Mouse (Mus musculus): Measurements from ENCODE around the gene Ece1. TPM values are rescaled to one million over a fixed set of nuclear protein-coding genes. Genes with fewer than 3 reads are reported as not detected.

Ece1 gene
- polyA plus RNA-seq, 1 experiment from 2014 or later: 22.9 TPM

DNA sequence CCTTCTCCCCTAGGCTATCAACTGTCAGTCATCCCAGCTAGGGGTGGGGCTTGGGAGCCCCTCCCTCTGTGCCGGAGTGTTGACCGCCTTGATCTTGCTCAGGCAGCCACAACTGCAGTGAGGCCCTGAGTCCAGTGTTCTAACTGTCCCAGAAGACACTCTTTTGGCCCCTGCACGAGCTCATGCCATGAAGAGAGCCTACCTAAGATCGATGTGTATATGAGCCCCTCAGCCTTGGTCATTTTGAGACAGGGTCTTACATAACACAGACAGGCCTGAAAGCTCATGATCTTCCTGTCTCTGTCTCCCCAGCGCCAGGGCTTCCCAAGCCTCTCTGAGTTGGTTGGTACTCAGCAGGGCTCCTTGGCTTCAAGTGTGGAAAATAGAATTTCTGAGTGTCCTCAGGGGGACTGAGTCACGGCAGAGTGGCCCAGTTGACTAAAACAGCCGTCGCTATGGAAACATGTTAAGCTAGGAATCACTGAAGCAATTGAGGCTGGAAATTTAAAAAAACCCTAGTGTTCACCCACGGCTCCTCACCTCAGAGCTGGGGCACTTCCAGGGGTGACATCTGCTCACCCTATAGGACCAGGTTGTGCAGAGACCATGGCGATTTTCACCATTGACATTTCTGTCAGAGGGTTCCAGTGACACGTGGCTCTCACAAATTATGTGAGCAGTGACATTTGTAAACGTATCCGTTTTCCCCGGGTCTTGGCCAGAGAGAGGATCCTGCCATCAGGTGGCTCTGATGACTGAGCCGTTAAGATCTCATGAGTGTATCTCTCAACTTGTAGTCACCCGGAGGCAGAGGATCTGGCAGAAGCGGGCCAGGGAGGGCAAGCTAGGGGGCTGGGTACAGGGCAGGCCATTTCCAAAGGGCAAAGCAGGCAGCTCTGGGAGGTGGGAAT, 80.1 kb downstream of the Ece1 start:
- DNase-seq (ENCODE audit: low spot score): no peak
- Histone ChIP-seq H3K9me3 (ENCODE audit: control insufficient read depth, low read length) (no peaks in the 10 kb centered on the region), H3K4me1 (replicated peaks; ENCODE audit: control insufficient read depth, insufficient read depth) (no peaks in the 10 kb centered on the region), H3K27ac (replicated peaks) (no peak overlapping the region), H3K4me3 (ENCODE audit: low read depth, low read length) (no peak overlapping the region), H3K4me2 (replicated peaks; ENCODE audit: low read depth) (no peak overlapping the region), H3K27me3 (ENCODE audit: control insufficient read depth, insufficient read depth, low read length) (no peaks in the 10 kb centered on the region), H3K9ac (ENCODE audit: low read length) (no peak overlapping the region), H3K36me3 (ENCODE audit: control insufficient read depth, insufficient read depth, low read length) (peaks cover 29% of the 10 kb centered on the region)
- no peak for ATAC-seq (ENCODE audit: low FRiP score, low TSS enrichment)
- TF ChIP-seq CTCF (IDR thresholded peaks at IDR 0.05; ENCODE audit: low read depth): no peak
- no peak for TF ChIP-seq EP300 (optimal IDR thresholded peaks at IDR 0.05)
- 71% methylated on average over 17 of the region's 17 CpGs for WGBS

DNA sequence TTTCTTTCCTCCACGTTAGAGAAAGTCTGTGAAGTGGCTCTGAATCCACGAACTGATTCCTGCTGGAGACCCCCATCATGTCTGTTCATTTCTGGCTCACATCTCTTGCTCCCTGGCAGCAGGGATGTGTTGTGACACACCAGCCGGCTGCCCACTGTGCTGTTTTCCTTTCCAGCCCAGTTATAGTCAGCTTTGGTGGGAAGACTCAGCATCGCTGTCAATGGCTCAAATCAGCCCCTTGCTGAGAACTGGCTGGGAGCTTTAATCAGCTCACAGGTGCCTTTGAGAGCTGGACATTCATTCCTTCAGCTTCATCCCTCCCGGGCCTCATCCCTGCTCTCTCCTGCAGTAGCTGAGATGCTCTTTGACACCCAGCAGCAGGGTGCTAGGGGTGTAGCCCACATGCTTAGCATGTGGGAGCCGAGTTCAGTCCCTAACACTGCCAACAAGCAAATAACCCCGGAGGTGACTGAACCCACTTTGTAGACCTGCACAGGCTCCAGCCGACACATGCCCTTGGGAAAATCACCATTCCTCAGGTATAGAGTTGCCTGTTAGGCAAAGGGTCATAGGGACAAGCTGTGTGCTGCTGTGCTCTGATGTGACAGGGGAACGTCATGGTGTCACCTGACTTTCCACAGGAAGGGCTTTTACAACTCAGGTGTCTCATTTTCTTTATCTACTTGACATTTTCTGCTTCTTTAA, 80.9 kb downstream of the Ece1 start:
- H3K4me1 ChIP-seq (replicated peaks; ENCODE audit: control insufficient read depth, insufficient read depth): no peaks in the 10 kb centered on the region
- no peaks in the 10 kb centered on the region for H3K27me3 ChIP-seq (ENCODE audit: control insufficient read depth, insufficient read depth, low read length)
- ATAC-seq (ENCODE audit: low FRiP score, low TSS enrichment): no peak
- TF ChIP-seq EP300 (optimal IDR thresholded peaks at IDR 0.05) (no peak), CTCF (IDR thresholded peaks at IDR 0.05; ENCODE audit: low read depth) (no peak)
- no peak overlapping the region for H3K9ac ChIP-seq (ENCODE audit: low read length)
- no peak for DNase-seq (ENCODE audit: low spot score)
- H3K27ac ChIP-seq (replicated peaks): no peak overlapping the region
- H3K9me3 ChIP-seq (ENCODE audit: control insufficient read depth, low read length): no peaks in the 10 kb centered on the region
- WGBS: 86% methylated on average over 9 of the region's 9 CpGs
- H3K4me2 ChIP-seq (replicated peaks; ENCODE audit: low read depth): no peak overlapping the region
- no peak overlapping the region for H3K4me3 ChIP-seq (ENCODE audit: low read depth, low read length)
- peaks cover 25% of the 10 kb centered on the region for H3K36me3 ChIP-seq (ENCODE audit: control insufficient read depth, insufficient read depth, low read length)

DNA sequence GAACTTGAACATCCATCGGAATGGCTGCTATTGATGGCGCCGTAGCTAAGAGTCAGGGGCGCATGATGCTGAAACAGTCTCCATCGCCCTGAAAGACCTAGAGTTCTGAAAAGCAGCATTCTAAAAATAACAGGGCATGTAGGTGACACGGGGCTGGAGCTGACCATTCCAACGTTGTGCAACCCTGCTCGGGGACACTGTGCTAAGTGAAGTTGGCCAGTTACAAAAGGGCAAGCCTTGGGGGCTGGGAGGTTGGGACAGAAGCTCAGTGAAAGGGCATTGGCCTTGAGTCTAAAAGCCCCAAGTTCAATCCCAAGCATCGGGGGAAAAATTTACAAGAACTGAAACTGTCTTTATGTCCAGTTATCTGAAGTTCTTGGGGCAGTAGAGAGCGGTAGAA, 81.5 kb downstream of the Ece1 start:
- peaks cover 25% of the 10 kb centered on the region for H3K36me3 ChIP-seq (ENCODE audit: control insufficient read depth, insufficient read depth, low read length)
- H3K4me3 ChIP-seq (ENCODE audit: low read depth, low read length): no peak overlapping the region
- DNase-seq (ENCODE audit: low spot score) (no peak), ATAC-seq (ENCODE audit: low FRiP score, low TSS enrichment) (no peak)
- no peaks in the 10 kb centered on the region for H3K9me3 ChIP-seq (ENCODE audit: control insufficient read depth, low read length)
- no peak overlapping the region for H3K9ac ChIP-seq (ENCODE audit: low read length)
- no peaks in the 10 kb centered on the region for H3K4me1 ChIP-seq (replicated peaks; ENCODE audit: control insufficient read depth, insufficient read depth)
- H3K27ac ChIP-seq (replicated peaks): no peak overlapping the region
- H3K4me2 ChIP-seq (replicated peaks; ENCODE audit: low read depth): no peak overlapping the region
- H3K27me3 ChIP-seq (ENCODE audit: control insufficient read depth, insufficient read depth, low read length): no peaks in the 10 kb centered on the region
- whole genome bisulfite sequencing: 87% methylated on average over 10 of the region's 10 CpGs
- no peak for TF ChIP-seq EP300 (optimal IDR thresholded peaks at IDR 0.05)
- no peak for TF ChIP-seq CTCF (IDR thresholded peaks at IDR 0.05; ENCODE audit: low read depth)

DNA sequence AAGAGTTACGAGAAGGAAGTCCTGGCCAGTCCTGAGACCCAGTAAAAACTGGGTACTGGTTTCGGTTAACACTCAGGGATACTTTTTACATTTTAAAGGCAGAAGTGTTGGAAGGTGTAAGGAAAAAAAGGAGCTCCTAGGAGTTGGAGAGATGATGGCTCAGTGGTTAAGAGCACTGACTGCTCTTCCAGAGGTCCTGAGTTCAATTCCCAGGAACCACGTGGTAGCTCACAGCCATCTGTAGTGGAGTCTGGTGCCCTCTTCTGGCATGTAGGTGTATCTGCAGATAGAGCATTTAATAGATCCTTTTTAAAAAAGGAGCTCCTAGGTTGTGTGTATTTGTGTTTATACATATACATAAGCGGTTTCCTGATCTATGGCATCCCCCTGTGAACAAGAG, 83.3 kb downstream of the Ece1 start:
- H3K36me3 ChIP-seq (ENCODE audit: control insufficient read depth, insufficient read depth, low read length): peaks cover 30% of the 10 kb centered on the region
- DNase-seq (ENCODE audit: low spot score) (no peak), ATAC-seq (ENCODE audit: low FRiP score, low TSS enrichment) (no peak)
- no peak overlapping the region for H3K4me2 ChIP-seq (replicated peaks; ENCODE audit: low read depth)
- no peak overlapping the region for H3K9ac ChIP-seq (ENCODE audit: low read length)
- H3K9me3 ChIP-seq (ENCODE audit: control insufficient read depth, low read length): no peaks in the 10 kb centered on the region
- 75% methylated on average over 4 of the region's 4 CpGs for WGBS
- TF ChIP-seq EP300 (optimal IDR thresholded peaks at IDR 0.05) (no peak), CTCF (IDR thresholded peaks at IDR 0.05; ENCODE audit: low read depth) (peak; percentile 75)
- H3K4me1 ChIP-seq (replicated peaks; ENCODE audit: control insufficient read depth, insufficient read depth): no peaks in the 10 kb centered on the region
- no peaks in the 10 kb centered on the region for H3K27me3 ChIP-seq (ENCODE audit: control insufficient read depth, insufficient read depth, low read length)
- no peak overlapping the region for H3K4me3 ChIP-seq (ENCODE audit: low read depth, low read length)
- H3K27ac ChIP-seq (replicated peaks): no peak overlapping the region

DNA sequence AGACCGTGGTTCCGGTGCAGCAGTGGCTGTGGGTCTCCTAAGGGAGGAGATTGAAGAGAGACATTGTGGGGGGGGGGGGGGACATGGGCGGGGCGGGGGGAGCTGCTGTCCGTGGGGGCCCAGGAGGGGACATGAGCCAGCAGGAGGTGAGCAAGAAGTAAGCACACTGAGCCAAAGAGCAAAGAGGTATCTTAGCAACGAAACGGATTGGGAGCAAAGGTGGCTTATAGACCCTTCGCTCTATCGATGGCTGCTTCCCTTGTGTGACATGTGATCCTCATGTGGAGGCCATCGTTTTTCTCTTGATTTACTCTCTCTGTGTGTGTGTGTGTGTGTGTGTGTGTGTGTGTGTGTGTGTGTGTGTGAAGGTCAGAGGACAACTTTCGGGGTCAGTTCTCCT, 84.4 kb downstream of the Ece1 start:
- Histone ChIP-seq H3K27ac (replicated peaks) (no peak overlapping the region), H3K4me2 (replicated peaks; ENCODE audit: low read depth) (no peak overlapping the region), H3K27me3 (ENCODE audit: control insufficient read depth, insufficient read depth, low read length) (no peaks in the 10 kb centered on the region), H3K9ac (ENCODE audit: low read length) (no peak overlapping the region), H3K4me1 (replicated peaks; ENCODE audit: control insufficient read depth, insufficient read depth) (no peaks in the 10 kb centered on the region), H3K9me3 (ENCODE audit: control insufficient read depth, low read length) (no peaks in the 10 kb centered on the region), H3K36me3 (ENCODE audit: control insufficient read depth, insufficient read depth, low read length) (peaks cover 30% of the 10 kb centered on the region), H3K4me3 (ENCODE audit: low read depth, low read length) (no peak overlapping the region)
- 88% methylated on average over 8 of the region's 11 CpGs for WGBS
- DNase-seq (ENCODE audit: low spot score): no peak
- no peak for ATAC-seq (ENCODE audit: low FRiP score, low TSS enrichment)
- no peak for TF ChIP-seq CTCF (IDR thresholded peaks at IDR 0.05; ENCODE audit: low read depth)
- TF ChIP-seq EP300 (optimal IDR thresholded peaks at IDR 0.05): no peak

DNA sequence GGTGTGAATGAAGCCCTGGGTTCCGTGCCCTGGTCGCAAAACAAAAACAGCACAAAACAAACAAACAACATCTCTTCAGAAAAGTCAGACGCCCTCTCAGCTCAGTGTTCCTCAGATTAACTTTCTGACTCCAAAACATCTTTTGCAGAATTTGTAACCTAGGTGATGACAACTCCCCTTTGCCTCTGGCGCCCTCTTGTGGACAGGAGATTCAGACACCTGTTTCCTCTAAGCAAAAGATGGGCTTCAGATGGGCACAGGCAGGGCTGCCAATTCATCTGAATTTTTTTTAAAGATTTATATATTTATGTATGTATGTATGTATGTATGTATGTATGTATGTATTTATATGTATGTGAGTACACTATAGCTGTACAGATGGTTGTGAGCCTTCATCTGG, 90.8 kb downstream of the Ece1 start:
- Histone ChIP-seq H3K9me3 (ENCODE audit: control insufficient read depth, low read length) (no peaks in the 10 kb centered on the region), H3K4me2 (replicated peaks; ENCODE audit: low read depth) (no peak overlapping the region), H3K27me3 (ENCODE audit: control insufficient read depth, insufficient read depth, low read length) (no peaks in the 10 kb centered on the region), H3K4me1 (replicated peaks; ENCODE audit: control insufficient read depth, insufficient read depth) (no peaks in the 10 kb centered on the region), H3K27ac (replicated peaks) (no peak overlapping the region), H3K9ac (ENCODE audit: low read length) (no peak overlapping the region), H3K36me3 (ENCODE audit: control insufficient read depth, insufficient read depth, low read length) (peaks cover 30% of the 10 kb centered on the region), H3K4me3 (ENCODE audit: low read depth, low read length) (no peak overlapping the region)
- peak; percentile 95 for TF ChIP-seq CTCF (IDR thresholded peaks at IDR 0.05; ENCODE audit: low read depth)
- no peak for TF ChIP-seq EP300 (optimal IDR thresholded peaks at IDR 0.05)
- ATAC-seq (ENCODE audit: low FRiP score, low TSS enrichment) (no peak), DNase-seq (ENCODE audit: low spot score) (peak; percentile 82)
- 42% methylated on average over 4 of the region's 4 CpGs for WGBS

Data from stomach, postnatal 0 days (tissue).